Comparison of ENCODE assay signal across 8 mouse cellular contexts in the genomic region with DNA sequence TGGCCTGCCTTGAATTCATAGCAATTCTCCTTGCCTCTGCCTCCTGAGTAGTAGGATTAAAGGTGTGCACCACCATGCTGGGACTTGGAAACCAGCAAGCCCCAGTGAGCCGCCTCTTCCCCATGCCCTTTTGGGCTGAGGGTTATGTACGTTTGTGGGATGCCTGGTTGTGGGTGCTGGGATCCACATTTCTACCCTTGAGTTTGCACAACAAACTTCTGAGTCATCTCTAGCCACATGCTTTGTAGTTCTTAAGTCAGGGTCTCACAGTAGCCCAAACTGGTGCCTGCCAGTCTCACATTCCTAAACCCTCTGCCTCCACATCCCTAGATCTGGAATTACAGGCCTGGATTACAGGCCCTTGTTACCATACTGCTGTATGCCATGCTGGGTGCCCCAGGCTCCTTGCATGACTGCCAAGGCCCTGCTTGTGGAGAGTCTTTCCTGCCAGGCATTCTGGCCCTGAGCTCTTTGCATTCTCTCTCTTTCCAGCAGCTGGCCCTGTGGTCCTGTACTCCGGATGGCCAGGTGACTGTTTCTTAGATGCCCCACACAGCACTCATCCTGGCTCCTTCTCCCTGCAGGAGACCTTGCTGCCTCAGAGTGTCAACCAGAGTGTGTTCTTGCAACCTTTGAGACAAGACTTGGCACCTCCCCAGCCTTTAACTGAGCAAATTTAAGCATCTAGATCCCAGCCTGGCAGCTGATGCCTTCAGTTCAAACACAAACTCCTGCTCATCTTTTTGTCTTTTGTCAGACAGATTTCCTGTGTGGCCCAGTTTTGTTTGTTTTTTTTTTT. TPM values are rescaled to one million over a fixed set of nuclear protein-coding genes. Genes with fewer than 3 reads are reported as not detected.
DNase-seq lines count a peak whose midpoint lies in the region; ATAC-seq and TF ChIP-seq lines count a peak whose summit lies in the region.

No protein-coding gene starts in this region.

- peaks cover 26% of the 10 kb centered on the region for H3K36me3 ChIP-seq in kidney, postnatal 0 days (ENCODE audit: insufficient read depth, low read length)
- peaks cover 42 to 84% of the 10 kb centered on the region in 2 experiments for H3K36me3 ChIP-seq in CH12.LX (replicated peaks in 1 of 2; ENCODE audit: control insufficient read depth in 1 of 2, insufficient read depth in 1 of 2, low read length in 1 of 2)

- no peak for TF ChIP-seq CTCF in kidney, postnatal 0 days (IDR thresholded peaks at IDR 0.05; ENCODE audit: low read depth)
- TF ChIP-seq CTCF in CH12.LX (conservative IDR thresholded peaks at IDR 0.05 in 1 of 2, IDR thresholded peaks at IDR 0.05 in 1 of 2; ENCODE audit: low read depth in 2 of 2, low read length in 2 of 2), result no peak

- no peak for TF ChIP-seq RAD21 in CH12.LX (IDR thresholded peaks at IDR 0.05; ENCODE audit: low read depth, low read length)

- H3K4me2 ChIP-seq in kidney, postnatal 0 days (ENCODE audit: low read length), result no peak overlapping the region
- no peak overlapping the region for H3K4me2 ChIP-seq in CH12.LX (ENCODE audit: insufficient read depth, low read depth, poor library complexity, severe bottlenecking)

- in situ Hi-C loops in CH12.LX (cut with MboI; ENCODE audit: low pct_ligation_motif_present, low pct_unique_long_range_greater_than_20kb, low sequenced_read_pairs), result loop anchor here (5.0 kb wide), 1 partner anchor 37 kb away; no protein-coding TSS in a partner anchor

- ATAC-seq in kidney, postnatal 0 days (replicated peaks; ENCODE audit: low FRiP score, low read depth), result no peak

- no peak overlapping the region for H3K4me3 ChIP-seq in kidney, postnatal 0 days (replicated peaks; ENCODE audit: low read depth, low read length)
- no peak overlapping the region for H3K4me3 ChIP-seq in CH12.LX (replicated peaks in 1 of 3; ENCODE audit: low read depth in 2 of 3, low read length in 2 of 3, poor library complexity in 1 of 3)

- H3K4me1 ChIP-seq in kidney, postnatal 0 days (replicated peaks; ENCODE audit: insufficient read depth, low read length), result peaks cover 8% of the 10 kb centered on the region; the same call in 1 of the 2 replicates
- H3K4me1 ChIP-seq in CH12.LX (ENCODE audit: control insufficient read depth in 1 of 2, insufficient read depth in 2 of 2), result peaks cover 15 to 42% of the 10 kb centered on the region in 2 experiments

- no peak for TF ChIP-seq EP300 in CH12.LX (IDR thresholded peaks at IDR 0.05; ENCODE audit: low read length)

- peak overlapping the region; percentile 76 for H3K27ac ChIP-seq in kidney, postnatal 0 days
- H3K27ac ChIP-seq in CH12.LX (ENCODE audit: insufficient read depth, low read depth), result peak overlapping the region; percentile 78

- 89% methylated on average over 3 of the region's 3 CpGs for WGBS in kidney, postnatal 0 days

- H3K79me2 ChIP-seq in CH12.LX (replicated peaks; ENCODE audit: control insufficient read depth, extremely low read depth, insufficient read depth, poor library complexity, severe bottlenecking), result no peaks in the 10 kb centered on the region; the same call in 1 of the 2 replicates

- no peaks in the 10 kb centered on the region for H3K9me3 ChIP-seq in kidney, postnatal 0 days (replicated peaks; ENCODE audit: low read length)
- no peaks in the 10 kb centered on the region for H3K9me3 ChIP-seq in CH12.LX (replicated peaks; ENCODE audit: low read length)

- H3K27me3 ChIP-seq in kidney, postnatal 0 days (ENCODE audit: insufficient read depth, low read length), result no peaks in the 10 kb centered on the region
- H3K27me3 ChIP-seq in CH12.LX (replicated peaks), result no peaks in the 10 kb centered on the region

- dilution Hi-C loops in CH12.LX (cut with MboI; ENCODE audit: extremely low pct_ligation_motif_present, extremely low pct_unique_long_range_greater_than_20kb, low sequenced_read_pairs), result no loop called here

- no peak overlapping the region for H3K9ac ChIP-seq in kidney, postnatal 0 days (ENCODE audit: low read depth, low read length)
- no peak overlapping the region for H3K9ac ChIP-seq in CH12.LX (ENCODE audit: insufficient read depth, low read depth)

- TF ChIP-seq POLR2A in CH12.LX (IDR thresholded peaks at IDR 0.05; ENCODE audit: low read depth, low read length), result no peak

- DNase-seq in adrenal gland, adult 8-10 months, result peak; percentile 53
- no peak for DNase-seq in adrenal gland, adult 18-20 months (ENCODE audit: low spot score in 2 of 2)
- DNase-seq in kidney, postnatal 0 days (ENCODE audit: low spot score), result no peak
- DNase-seq in kidney, postnatal 4 days, result no peak
- DNase-seq in CH12.LX (ENCODE audit: extremely low read depth), result no peak
- peak; percentile 70 to 73 for DNase-seq in cerebellum, postnatal 25 days
- DNase-seq in layer of hippocampus, postnatal 14 days (ENCODE audit: low spot score in 2 of 2), result no peak
- DNase-seq in urinary bladder, postnatal 14 days (ENCODE audit: low spot score), result no peak

TF ChIP-seq in CH12.LX, 34 proteins besides CTCF, POLR2A, EP300 and RAD21:
- TF ChIP-seq TCF12 (IDR thresholded peaks at IDR 0.05; ENCODE audit: low read depth, low read length) (no peak), ETS1 (conservative IDR thresholded peaks at IDR 0.05; ENCODE audit: low read depth, low read length) (no peak), ZMIZ1 (IDR thresholded peaks at IDR 0.05; ENCODE audit: low read depth, low read length) (no peak)
TF ChIP-seq in CH12.LX: peak in this region for 0.

RNA-seq across cellular contexts. Expression of a gene that starts 39.3 kb away (rescaled TPM):
- 100 to 1,000 TPM; 106 to 132 (median 114) TPM for total RNA-seq in adrenal gland, adult 8-10 months (2022)
- 100 to 1,000 TPM in 1 of 2 experiments, 10 to 100 TPM in 1; 88.5 to 112 TPM for total RNA-seq in adrenal gland, adult 18-20 months (2021)
- polyA plus RNA-seq in kidney, postnatal 0 days (2015; fragmentation: Nextera tagmentation; extraction: Ambion mirVana), result 68.0 and 68.9 TPM in 2 replicates
- total RNA-seq in CH12.LX (2012; rRNA removed) (51.7 and 55.4 TPM in 2 replicates), CH12.LX (2014; rRNA removed) (36.4 and 37.0 TPM in 2 replicates)
- polyA plus RNA-seq in CH12.LX (2012; ENCODE audit: insufficient read length, low read depth), result 64.3 and 66.0 TPM in 2 replicates
- total RNA-seq in layer of hippocampus, postnatal 14 days (2021), result 10 to 100 TPM; 70.0 to 77.2 TPM

RNA-seq across cellular contexts. Expression of a gene that starts 46.1 kb away (rescaled TPM):
- 10 to 100 TPM; 33.2 to 41.1 (median 37.1) TPM for total RNA-seq in adrenal gland, adult 8-10 months (2022)
- total RNA-seq in adrenal gland, adult 18-20 months (2021), result 10 to 100 TPM; 25.6 to 28.8 TPM
- polyA plus RNA-seq in kidney, postnatal 0 days (2015; fragmentation: Nextera tagmentation; extraction: Ambion mirVana), result 128 and 131 TPM in 2 replicates
- 28.4 and 28.8 TPM in 2 replicates for total RNA-seq in CH12.LX (2012; rRNA removed)
- total RNA-seq in CH12.LX (2014; rRNA removed), result 21.7 and 25.5 TPM in 2 replicates
- polyA plus RNA-seq in CH12.LX (2012; ENCODE audit: insufficient read length, low read depth), result 17.1 and 19.8 TPM in 2 replicates
- 10 to 100 TPM; 13.7 to 15.0 TPM for total RNA-seq in layer of hippocampus, postnatal 14 days (2021)

RNA-seq across cellular contexts. Expression of a gene that starts 52.3 kb away (rescaled TPM):
- total RNA-seq in adrenal gland, adult 8-10 months (2022), result 10 to 100 TPM; 18.2 to 23.4 (median 19.0) TPM
- total RNA-seq in adrenal gland, adult 18-20 months (2021), result 10 to 100 TPM; 15.6 to 18.5 TPM
- polyA plus RNA-seq in kidney, postnatal 0 days (2015; fragmentation: Nextera tagmentation; extraction: Ambion mirVana), result 41.1 and 42.0 TPM in 2 replicates
- 57.8 and 60.5 TPM in 2 replicates for total RNA-seq in CH12.LX (2012; rRNA removed)
- total RNA-seq in CH12.LX (2014; rRNA removed), result 43.1 and 48.1 TPM in 2 replicates
- polyA plus RNA-seq in CH12.LX (2012; ENCODE audit: insufficient read length, low read depth), result 52.4 and 56.8 TPM in 2 replicates
- 10 to 100 TPM; 32.0 to 33.9 TPM for total RNA-seq in layer of hippocampus, postnatal 14 days (2021)

Comparison
In these comparisons a context has a peak if more than half of its experiments do, and no peak if none do; other contexts are left out.
1. DNase-seq: peak in adrenal gland, adult 8-10 months (single experiment) and cerebellum, postnatal 25 days (2 of 2); none in adrenal gland, adult 18-20 months (0 of 2), kidney, postnatal 0 days (single experiment), kidney, postnatal 4 days (0 of 2), CH12.LX (single experiment), layer of hippocampus, postnatal 14 days (0 of 2) and urinary bladder, postnatal 14 days (single experiment).